Mouse (Mus musculus): ENCODE data around the gene Asb11.

The Asb11 gene

GRCm38 (mm10) chrX:164445601-164446000 is 8.8 kb downstream of the Asb11 start:
- no peak for DNase-seq (ENCODE audit: inconsistent ontology term)

GRCm38 (mm10) chrX:164446106-164446551 is 9.3 kb downstream of the Asb11 start:
- DNase-seq (ENCODE audit: inconsistent ontology term): no peak

- DNase-seq (ENCODE audit: inconsistent ontology term): no peak
These were observed 10.3 kb downstream of the Asb11 start for GRCm38 (mm10) chrX:164446835-164447681.

GRCm38 (mm10) chrX:164447682-164448071 is 10.9 kb downstream of the Asb11 start:
- no peak for DNase-seq (ENCODE audit: inconsistent ontology term)

- peak; percentile 52 for DNase-seq (ENCODE audit: inconsistent ontology term)
These were observed 12.4 kb downstream of the Asb11 start for GRCm38 (mm10) chrX:164449201-164449600.

- DNase-seq (ENCODE audit: inconsistent ontology term): no peak
These were observed 22.5 kb downstream of the Asb11 start for GRCm38 (mm10) chrX:164459205-164459878.

- DNase-seq (ENCODE audit: inconsistent ontology term): no peak
These were observed 65.5 kb downstream of the Asb11 start for GRCm38 (mm10) chrX:164502258-164502657.

- no peak for DNase-seq (ENCODE audit: inconsistent ontology term)
These were observed 69.1 kb downstream of the Asb11 start, which contains the start of gene Asb9 for GRCm38 (mm10) chrX:164505709-164506498. TSS of gene Asb9 (plus strand) at chrX:164506327.

GRCm38 (mm10) chrX:164507068-164507467 is 70.3 kb downstream of the Asb11 start:
- no peak for DNase-seq (ENCODE audit: inconsistent ontology term)

GRCm38 (mm10) chrX:164508728-164509127 is 71.9 kb downstream of the Asb11 start:
- DNase-seq (ENCODE audit: inconsistent ontology term): peak; percentile 89
